Mouse (Mus musculus): Measurements from ENCODE around the gene Camk2b.
"Not testable (repeated sequence)": the region's sequence is repeated elsewhere in the genome, so short reads cannot be mapped to it uniquely, and the experiment has no call there.

The Camk2b gene

GRCm38 (mm10) chr11:5945096-5945495 is 121.1 kb downstream of the Camk2b start:
- peak; percentile 70 for DNase-seq (ENCODE audit: low read depth)

- DNase-seq (ENCODE audit: low read depth) = no peak
These were observed 123.2 kb downstream of the Camk2b start for GRCm38 (mm10) chr11:5942966-5943365.

GRCm38 (mm10) chr11:5934531-5934930 is 131.6 kb downstream of the Camk2b start:
- not testable (repeated sequence) for DNase-seq (ENCODE audit: low read depth)

- peak; percentile 41 for DNase-seq (ENCODE audit: low read depth)
These were observed 134.2 kb downstream of the Camk2b start for GRCm38 (mm10) chr11:5931947-5932346.

GRCm38 (mm10) chr11:5930578-5930977 is 135.6 kb downstream of the Camk2b start:
- DNase-seq (ENCODE audit: low read depth) = no peak

- DNase-seq (ENCODE audit: low read depth) = no peak
These were observed 139.4 kb downstream of the Camk2b start for GRCm38 (mm10) chr11:5926696-5927220.

GRCm38 (mm10) chr11:5924699-5925098 is 141.5 kb downstream of the Camk2b start:
- DNase-seq (ENCODE audit: low read depth) = no peak

GRCm38 (mm10) chr11:5920323-5920960 is 145.7 kb downstream of the Camk2b start:
- DNase-seq (ENCODE audit: low read depth) = peak; percentile 8
